Mouse (Mus musculus) limb, embryonic 15.5 days (tissue): ENCODE data around the gene Aoah. TPM values are rescaled to one million over a fixed set of nuclear protein-coding genes. Genes with fewer than 3 reads are reported as not detected.

Experiments used
- ATAC-seq: fragments of 200-750 bp; cut with Nextera tagmentation; 2 replicates; pipeline ENCODE4 v1.8.0; 2017; ENCODE audit warnings: low read depth, moderate TSS enrichment; ENCODE audit not compliant: insufficient number of reproducible peaks, low FRiP score, low TSS enrichment
- H3K27ac ChIP-seq: fragments of 300-500 bp; sonication (generic); 2 replicates; pipeline ENCODE4 v1.5.1; 2015; ENCODE audit warnings: moderate library complexity, mild to moderate bottlenecking, inconsistent platforms
- H3K27me3 ChIP-seq: fragments of 300-500 bp; sonication (generic); 2 replicates; pipeline ENCODE4 v1.6.1; 2015; ENCODE audit warnings: inconsistent platforms
- H3K36me3 ChIP-seq: fragments of 300-500 bp; sonication (generic); 2 replicates; pipeline ENCODE4 v1.6.1; 2015; ENCODE audit warnings: inconsistent platforms
- H3K4me1 ChIP-seq: fragments of 300-500 bp; sonication (generic); 2 replicates; pipeline ENCODE4 v1.6.1; 2015; ENCODE audit warnings: inconsistent platforms
- H3K4me2 ChIP-seq: fragments of 300-500 bp; sonication (generic); 2 replicates; pipeline ENCODE4 v1.6.1; 2015; ENCODE audit warnings: mild to moderate bottlenecking, inconsistent platforms
- H3K4me3 ChIP-seq: fragments of 300-500 bp; sonication (generic); 2 replicates; pipeline ENCODE4 v1.5.1; 2015; ENCODE audit warnings: mild to moderate bottlenecking, inconsistent platforms
- H3K9ac ChIP-seq: fragments of 300-500 bp; sonication (generic); 2 replicates; pipeline ENCODE4 v1.6.1; 2015; ENCODE audit warnings: inconsistent platforms
- H3K9me3 ChIP-seq: fragments of 300-500 bp; sonication (generic); 2 replicates; pipeline ENCODE4 v1.6.1; 2016; ENCODE audit warnings: inconsistent platforms
- WGBS: fragments of 180-500 bp; shearing (Covaris S2); methylation state at CpG from one replicate; pipeline ENCODE4 v1.1.7; 2015; 5-methylcytosine and 5-hydroxymethylcytosine counted together
- polyA plus RNA-seq: library from polyadenylated mRNA; unstranded; fragments of >200 nt; fragmentation: Nextera tagmentation; extraction: Ambion mirVana; gene quantifications from 2 replicates; pipeline ENCODE4 v1.2.1, GENCODE M21; 2015

Gene Aoah
- polyA plus RNA-seq, 1 experiment from 2014 or later = 1.5 TPM

DNA sequence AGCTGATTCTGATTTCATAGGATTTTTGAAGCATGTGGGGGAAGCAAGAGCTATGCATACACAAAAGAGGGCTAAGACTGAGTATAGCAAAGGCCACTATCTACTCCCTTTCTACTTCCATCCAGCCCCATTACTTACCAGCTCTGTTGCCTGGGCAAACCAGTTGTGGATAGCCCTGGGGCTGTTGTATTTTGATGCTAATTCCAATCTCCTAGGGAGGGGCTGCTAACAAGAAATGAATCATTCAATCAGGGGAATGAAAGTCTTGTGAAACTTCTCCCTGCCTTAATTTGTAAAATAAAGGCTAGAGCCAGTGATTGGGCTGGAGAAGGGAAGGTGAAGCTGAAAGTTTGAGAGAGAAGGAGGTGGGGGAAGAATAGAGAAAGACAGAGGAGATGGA is 142.1 kb downstream of the Aoah start:
- no peak for ATAC-seq
- Histone ChIP-seq H3K27me3 (no peaks in the 10 kb centered on the region), H3K9me3 (no peaks in the 10 kb centered on the region)

DNA sequence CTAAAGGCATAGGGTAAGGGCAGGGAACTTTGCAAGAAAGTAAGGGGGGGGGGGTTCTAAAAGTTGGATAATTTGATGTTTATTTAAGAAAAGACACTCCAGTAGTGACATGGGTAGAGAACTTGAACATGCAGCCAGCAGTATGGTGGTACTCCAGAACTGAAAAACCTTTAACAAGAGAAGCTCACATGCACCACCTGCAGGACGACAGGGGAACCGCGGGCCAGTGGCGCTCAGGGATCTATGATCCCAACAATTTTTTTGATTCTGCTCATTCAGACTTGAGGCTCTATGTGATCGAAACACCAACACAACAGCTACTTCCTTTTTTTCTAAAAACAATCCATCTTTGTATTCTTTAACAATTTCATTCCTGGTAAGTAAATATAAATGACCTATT is 143.5 kb downstream of the Aoah start:
- Histone ChIP-seq H3K27me3 (no peaks in the 10 kb centered on the region), H3K9me3 (no peaks in the 10 kb centered on the region), H3K9ac (no peak overlapping the region), H3K36me3 (no peaks in the 10 kb centered on the region), H3K4me1 (no peaks in the 10 kb centered on the region), H3K4me2 (no peak overlapping the region), H3K4me3 (no peak overlapping the region), H3K27ac (no peak overlapping the region)
- 22% methylated on average over 5 of the region's 5 CpGs for WGBS
- no peak for ATAC-seq

More for the DNA sequence above, 142.1 kb downstream of the Aoah start:
- Histone ChIP-seq H3K36me3 (no peaks in the 10 kb centered on the region), H3K4me1 (no peaks in the 10 kb centered on the region), H3K4me2 (no peak overlapping the region), H3K27ac (no peak overlapping the region), H3K9ac (no peak overlapping the region), H3K4me3 (no peak overlapping the region)

DNA sequence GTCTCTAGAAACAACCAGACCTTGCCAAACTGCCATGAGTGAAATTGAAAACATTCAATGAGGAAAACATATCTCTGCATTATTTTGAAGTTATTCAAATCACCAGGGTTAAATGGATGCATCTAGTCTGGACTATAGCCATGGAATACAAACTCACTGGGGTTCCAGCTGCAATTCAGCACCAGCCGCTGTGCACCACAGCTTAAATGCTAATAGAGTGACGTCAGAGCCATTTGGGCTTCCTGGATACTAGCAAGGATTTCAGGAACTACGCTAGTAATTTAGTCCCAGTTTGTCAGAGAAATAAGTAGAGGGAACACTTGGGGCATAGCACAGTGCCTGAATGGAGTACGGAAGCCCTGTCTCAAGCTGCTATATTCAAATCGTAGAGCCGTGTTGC is 145.2 kb downstream of the Aoah start:
- H3K4me3 ChIP-seq = no peak overlapping the region
- no peak overlapping the region for H3K27ac ChIP-seq
- no peak overlapping the region for H3K9ac ChIP-seq
- no peaks in the 10 kb centered on the region for H3K9me3 ChIP-seq
- no peaks in the 10 kb centered on the region for H3K4me1 ChIP-seq
- no peak for ATAC-seq
- 68% methylated on average over 6 of the region's 6 CpGs for WGBS
- no peak overlapping the region for H3K4me2 ChIP-seq
- no peaks in the 10 kb centered on the region for H3K36me3 ChIP-seq
- no peaks in the 10 kb centered on the region for H3K27me3 ChIP-seq

DNA sequence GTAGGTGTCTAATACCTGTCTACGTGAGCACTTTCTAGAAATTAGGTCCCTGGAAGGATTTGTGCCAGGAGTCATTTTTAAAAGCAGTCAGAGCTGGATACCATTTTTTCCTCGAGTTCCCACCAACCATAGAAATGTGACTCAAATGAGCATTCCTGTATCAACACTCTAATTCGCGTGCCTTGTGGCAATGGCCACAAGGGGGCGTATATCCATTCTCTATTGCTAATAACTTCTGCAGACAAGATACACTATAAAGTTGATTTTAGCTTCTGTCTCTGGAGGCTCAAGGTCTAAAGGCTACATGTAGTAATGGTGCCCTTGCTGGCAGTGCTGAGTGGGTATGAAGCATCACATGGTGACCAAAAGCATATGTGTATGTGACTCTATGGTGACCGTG is 146.5 kb downstream of the Aoah start:
- Histone ChIP-seq H3K9ac (no peak overlapping the region), H3K9me3 (no peaks in the 10 kb centered on the region), H3K4me2 (no peak overlapping the region), H3K36me3 (no peaks in the 10 kb centered on the region), H3K4me1 (no peaks in the 10 kb centered on the region), H3K27me3 (no peaks in the 10 kb centered on the region), H3K4me3 (no peak overlapping the region), H3K27ac (no peak overlapping the region)
- 49% methylated on average over 6 of the region's 6 CpGs for WGBS
- no peak for ATAC-seq

DNA sequence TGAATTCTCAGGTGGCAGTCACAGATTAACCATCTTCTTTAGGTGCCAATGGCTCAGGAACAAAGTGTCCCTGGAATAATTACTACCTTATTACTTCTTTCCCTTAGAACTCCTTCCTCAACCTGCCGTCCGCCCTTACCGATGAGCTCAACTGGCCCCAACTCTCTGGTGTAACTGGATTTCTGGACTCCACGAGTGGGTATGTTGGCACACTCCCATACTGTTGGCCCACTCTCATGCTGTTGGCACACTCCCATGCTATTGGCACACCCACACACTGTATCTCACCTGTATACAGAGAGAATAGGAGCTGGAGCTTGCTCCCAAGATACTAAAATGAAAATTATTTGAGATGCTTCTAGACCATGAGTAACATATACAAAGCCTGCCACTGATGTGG is 147.8 kb downstream of the Aoah start:
- ATAC-seq = no peak
- Histone ChIP-seq H3K36me3 (no peaks in the 10 kb centered on the region), H3K4me2 (no peak overlapping the region), H3K27me3 (no peaks in the 10 kb centered on the region), H3K4me3 (no peak overlapping the region), H3K9ac (no peak overlapping the region), H3K27ac (no peak overlapping the region), H3K9me3 (no peaks in the 10 kb centered on the region), H3K4me1 (no peaks in the 10 kb centered on the region)
- 90% methylated on average over 4 of the region's 4 CpGs for WGBS

DNA sequence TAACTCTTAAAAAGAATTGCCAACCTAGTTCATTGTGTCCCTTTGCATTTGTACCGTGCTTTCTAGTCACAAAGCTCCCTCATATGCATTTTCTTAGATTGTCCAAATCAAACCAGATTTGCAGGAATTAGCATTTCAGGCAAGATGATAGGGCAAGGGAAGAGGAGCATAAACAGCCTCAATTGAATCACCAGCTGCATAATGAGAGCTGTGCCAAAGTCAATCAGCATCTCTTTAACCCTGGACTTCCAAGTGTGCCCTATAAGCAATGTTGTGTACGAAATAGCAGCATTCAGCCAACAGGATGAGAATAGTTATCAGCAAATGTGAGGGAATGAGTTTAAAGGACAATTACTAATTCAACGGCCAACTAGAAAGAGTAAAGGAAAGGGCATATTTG is 169.2 kb downstream of the Aoah start:
- no peak overlapping the region for H3K4me2 ChIP-seq
- H3K36me3 ChIP-seq = no peaks in the 10 kb centered on the region
- H3K9ac ChIP-seq = no peak overlapping the region
- ATAC-seq = no peak
- H3K27ac ChIP-seq = no peak overlapping the region
- no peaks in the 10 kb centered on the region for H3K4me1 ChIP-seq
- WGBS = 86% methylated on average over 3 of the region's 3 CpGs
- H3K4me3 ChIP-seq = no peak overlapping the region
- no peaks in the 10 kb centered on the region for H3K27me3 ChIP-seq
- H3K9me3 ChIP-seq = no peaks in the 10 kb centered on the region

DNA sequence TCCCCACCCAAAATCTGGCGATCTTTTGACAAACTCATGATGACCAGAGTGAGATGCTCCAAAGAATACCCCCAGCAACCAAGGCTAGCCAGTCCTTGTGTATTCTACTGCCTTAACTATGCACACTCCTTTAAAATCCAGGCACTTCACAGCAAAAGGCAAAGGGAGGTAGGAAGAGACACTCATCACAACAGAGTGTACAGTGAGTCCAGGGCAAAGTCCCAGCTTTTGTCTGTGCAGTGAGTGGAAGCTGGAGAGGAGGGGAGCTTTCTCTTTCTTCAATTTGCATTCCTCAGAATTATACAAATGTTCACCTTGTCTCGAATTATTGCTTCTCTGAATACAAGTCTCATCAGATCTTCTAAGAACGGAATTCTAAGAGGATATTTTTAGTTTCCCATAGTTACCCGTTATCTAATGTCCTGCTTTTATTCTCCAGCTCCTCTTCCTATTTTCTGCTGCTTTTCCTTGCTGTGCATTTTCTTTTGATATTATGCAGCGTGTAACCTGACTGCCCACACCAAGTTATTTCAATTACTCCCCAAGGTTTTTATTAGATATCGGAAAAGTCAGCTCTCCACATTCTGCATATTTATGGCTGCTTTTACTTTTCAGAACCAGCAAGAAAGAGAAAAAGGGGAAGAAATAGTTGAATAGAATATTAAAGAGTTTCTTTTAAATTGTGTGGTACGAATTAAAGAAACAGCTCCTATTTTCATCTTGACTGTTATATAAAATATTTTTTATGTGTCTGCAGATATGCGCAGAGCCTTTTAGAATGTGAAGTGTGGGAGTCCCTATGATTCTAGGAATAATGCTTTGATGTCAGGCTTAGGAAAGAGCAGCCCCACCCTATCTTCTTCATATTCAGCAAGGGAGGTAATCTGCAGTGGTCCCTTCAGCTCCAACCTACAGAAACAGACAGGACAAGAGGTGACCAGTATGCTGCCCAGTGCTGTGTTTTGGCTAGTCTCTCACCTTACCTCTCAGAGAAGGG is 187.6 kb downstream of the Aoah start:
- WGBS = 78% methylated on average over 8 of the region's 8 CpGs
- Histone ChIP-seq H3K4me3 (no peak overlapping the region), H3K36me3 (no peaks in the 10 kb centered on the region), H3K4me2 (no peak overlapping the region), H3K4me1 (no peaks in the 10 kb centered on the region), H3K27me3 (no peaks in the 10 kb centered on the region), H3K9ac (no peak overlapping the region), H3K9me3 (no peaks in the 10 kb centered on the region), H3K27ac (no peak overlapping the region)
- no peak for ATAC-seq

DNA sequence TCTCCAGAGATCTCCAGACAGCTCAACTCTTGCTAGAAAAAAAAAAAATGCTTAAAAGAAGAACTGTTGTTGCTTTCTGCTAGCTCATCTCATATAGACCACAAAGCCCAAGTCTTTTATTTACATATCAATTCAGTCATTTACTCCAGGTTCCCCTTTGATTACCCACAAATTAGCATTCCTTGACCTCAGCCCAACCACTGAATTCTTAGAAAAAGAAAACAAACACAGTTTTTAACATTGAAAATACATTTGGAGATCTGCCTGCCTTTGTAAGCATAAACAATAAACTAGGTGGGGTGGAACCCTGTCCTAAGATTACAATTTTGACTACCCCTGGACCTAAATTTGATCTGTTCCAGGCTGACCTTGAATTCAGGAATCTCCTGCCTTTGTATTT is 191.6 kb downstream of the Aoah start:
- Histone ChIP-seq H3K27ac (no peak overlapping the region), H3K27me3 (no peaks in the 10 kb centered on the region), H3K36me3 (no peaks in the 10 kb centered on the region), H3K4me1 (no peaks in the 10 kb centered on the region), H3K4me3 (no peak overlapping the region), H3K4me2 (no peak overlapping the region), H3K9me3 (no peaks in the 10 kb centered on the region), H3K9ac (no peak overlapping the region)
- ATAC-seq = no peak

DNA sequence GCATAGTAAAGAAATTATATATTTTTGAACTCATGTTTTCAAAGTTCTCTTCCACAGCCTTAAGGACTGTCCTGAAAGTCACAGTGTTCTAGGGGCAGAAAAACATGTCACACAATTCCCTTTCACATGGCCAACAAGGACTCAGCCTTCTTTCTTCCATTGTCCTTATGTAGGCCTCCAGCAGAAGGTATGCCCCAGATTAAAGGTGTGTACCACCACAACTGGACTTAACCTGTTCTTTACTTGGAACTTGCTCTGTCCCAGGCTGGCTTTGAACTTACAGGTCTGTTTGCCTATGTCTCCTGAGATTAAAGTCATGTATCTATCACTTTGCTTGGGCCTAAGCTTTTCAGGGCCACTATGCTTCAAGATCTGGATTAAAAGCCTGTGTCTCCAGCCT is 192.0 kb downstream of the Aoah start:
- no peaks in the 10 kb centered on the region for H3K36me3 ChIP-seq
- H3K27ac ChIP-seq = no peak overlapping the region
- H3K9me3 ChIP-seq = no peaks in the 10 kb centered on the region
- H3K4me3 ChIP-seq = no peak overlapping the region
- no peaks in the 10 kb centered on the region for H3K4me1 ChIP-seq
- H3K27me3 ChIP-seq = no peaks in the 10 kb centered on the region
- H3K4me2 ChIP-seq = no peak overlapping the region
- no peak overlapping the region for H3K9ac ChIP-seq
- ATAC-seq = no peak

DNA sequence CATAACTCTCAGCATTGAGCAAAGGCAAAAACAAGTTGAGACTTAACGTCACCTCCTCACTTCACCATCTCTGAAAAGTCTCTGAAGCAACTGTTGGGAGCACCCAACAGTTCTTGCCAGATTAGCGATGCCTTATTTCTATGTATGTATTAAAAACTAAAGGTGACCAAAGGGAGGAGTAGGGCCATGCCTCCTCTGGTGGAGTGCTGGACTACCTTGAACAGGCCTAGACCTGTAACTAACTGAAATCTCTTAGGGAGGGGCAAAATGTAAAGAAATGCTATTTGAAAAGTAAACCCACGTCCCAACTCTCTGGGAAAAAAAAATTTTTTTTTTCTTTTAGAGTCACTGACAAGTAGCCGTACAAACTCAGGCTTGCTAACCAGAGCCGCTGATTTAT is 211.3 kb downstream of the Aoah start:
- no peak for ATAC-seq
- WGBS = 85% methylated on average over 5 of the region's 5 CpGs
- no peaks in the 10 kb centered on the region for H3K27me3 ChIP-seq
- no peak overlapping the region for H3K27ac ChIP-seq
- no peak overlapping the region for H3K9ac ChIP-seq
- H3K36me3 ChIP-seq = no peaks in the 10 kb centered on the region
- H3K4me1 ChIP-seq = no peaks in the 10 kb centered on the region
- H3K4me3 ChIP-seq = no peak overlapping the region
- H3K4me2 ChIP-seq = no peak overlapping the region
- no peaks in the 10 kb centered on the region for H3K9me3 ChIP-seq

DNA sequence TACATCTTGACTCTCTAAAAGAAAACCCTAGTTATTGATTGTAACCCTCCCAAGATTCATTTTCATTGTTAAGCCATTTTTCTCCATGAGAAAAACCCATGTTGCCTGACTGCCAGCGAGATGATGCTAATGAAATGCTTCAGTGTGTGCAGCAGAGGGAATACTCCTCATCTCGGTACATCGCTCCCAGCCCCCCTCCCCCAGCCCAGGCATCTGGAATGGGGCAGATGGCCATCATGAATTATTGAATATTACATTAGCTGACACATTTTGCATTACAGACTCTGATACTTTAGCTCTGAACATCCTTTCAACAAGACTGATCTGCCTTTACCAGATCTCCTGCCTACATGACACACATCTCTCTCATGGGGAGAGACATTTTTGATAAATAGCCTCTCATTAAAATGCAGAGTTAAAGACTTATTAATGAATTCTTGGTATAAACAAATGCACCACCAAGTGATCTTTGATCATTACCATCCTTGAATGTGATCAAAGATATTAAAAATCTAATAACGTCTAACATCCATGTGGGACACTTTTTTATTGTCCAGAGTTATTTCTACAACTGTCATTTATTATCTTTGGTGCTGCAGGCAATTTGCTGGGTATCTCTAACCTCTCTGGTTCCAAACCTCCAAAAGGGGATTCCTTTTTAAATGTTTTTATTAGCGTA is 211.9 kb downstream of the Aoah start:
- H3K9ac ChIP-seq = no peak overlapping the region
- H3K9me3 ChIP-seq = no peaks in the 10 kb centered on the region
- WGBS = 78% methylated on average over 5 of the region's 5 CpGs
- no peak overlapping the region for H3K4me3 ChIP-seq
- no peaks in the 10 kb centered on the region for H3K4me1 ChIP-seq
- no peak for ATAC-seq
- no peak overlapping the region for H3K27ac ChIP-seq
- H3K4me2 ChIP-seq = no peak overlapping the region
- H3K36me3 ChIP-seq = no peaks in the 10 kb centered on the region
- H3K27me3 ChIP-seq = no peaks in the 10 kb centered on the region

DNA sequence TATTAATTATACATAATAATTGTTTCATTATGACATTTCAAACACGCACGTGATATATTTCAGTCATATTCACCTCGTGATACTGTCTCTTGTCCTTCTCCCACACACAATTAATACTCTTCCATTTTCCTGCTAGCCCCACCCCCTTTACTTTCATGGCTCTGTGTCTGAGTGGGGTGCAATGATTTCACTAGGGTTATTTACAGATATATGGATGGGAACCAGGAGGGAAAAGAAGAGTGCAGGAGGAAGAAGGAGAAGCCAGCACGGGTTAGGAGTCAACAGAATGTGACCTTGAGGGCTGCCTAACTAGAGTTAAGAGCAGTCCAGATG is 212.4 kb downstream of the Aoah start:
- Histone ChIP-seq H3K4me1 (no peaks in the 10 kb centered on the region), H3K36me3 (no peaks in the 10 kb centered on the region), H3K27me3 (no peaks in the 10 kb centered on the region), H3K4me3 (no peak overlapping the region), H3K9me3 (no peaks in the 10 kb centered on the region), H3K9ac (no peak overlapping the region), H3K27ac (no peak overlapping the region), H3K4me2 (no peak overlapping the region)
- no peak for ATAC-seq
- WGBS = 75% methylated on average over 4 of the region's 4 CpGs
